Mouse (Mus musculus): Measurements from ENCODE around the gene Dbn1.

The Dbn1 gene

DNA sequence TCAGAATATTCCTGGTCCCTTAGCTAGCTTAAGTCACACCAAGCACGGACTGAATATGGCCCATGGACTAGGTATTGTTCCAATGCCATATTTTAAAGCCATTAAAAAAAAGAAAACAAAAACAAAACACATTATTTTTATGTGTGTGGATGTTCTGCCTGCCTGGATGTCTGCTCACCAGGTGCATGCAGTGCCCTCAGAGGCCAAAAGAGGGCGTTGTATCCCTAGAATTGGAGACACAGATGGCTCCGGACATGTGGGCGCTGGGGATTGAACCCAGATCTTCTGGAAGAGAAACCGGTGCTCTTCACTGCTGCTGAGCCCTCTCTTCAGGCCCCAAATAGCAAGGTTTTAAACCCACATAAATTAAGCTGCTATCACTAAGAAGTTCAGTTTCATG, 9.9 kb downstream of the Dbn1 start:
- no peak for DNase-seq (ENCODE audit: low spot score in 2 of 2)

DNA sequence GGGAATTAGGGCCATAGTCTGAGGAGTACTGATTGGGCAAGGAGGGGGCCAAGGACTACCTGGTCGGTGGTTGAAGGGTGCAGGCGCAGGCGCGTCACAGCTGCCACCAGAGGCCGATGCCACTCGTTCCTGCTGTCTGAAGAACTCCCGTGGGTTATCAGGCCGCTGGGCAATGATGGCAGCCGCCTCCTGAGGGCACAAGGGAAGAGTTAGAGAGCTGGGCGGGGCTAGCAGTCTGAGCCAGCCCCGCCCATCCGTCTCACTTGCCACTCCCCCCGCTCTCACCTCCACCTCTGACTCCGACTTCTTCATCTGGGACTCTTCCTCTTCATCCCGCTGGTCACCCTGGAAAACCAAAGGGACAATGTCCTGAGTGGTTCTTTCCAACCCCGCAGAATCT, 10.4 kb downstream of the Dbn1 start:
- DNase-seq (ENCODE audit: low spot score in 2 of 2), result no peak

DNA sequence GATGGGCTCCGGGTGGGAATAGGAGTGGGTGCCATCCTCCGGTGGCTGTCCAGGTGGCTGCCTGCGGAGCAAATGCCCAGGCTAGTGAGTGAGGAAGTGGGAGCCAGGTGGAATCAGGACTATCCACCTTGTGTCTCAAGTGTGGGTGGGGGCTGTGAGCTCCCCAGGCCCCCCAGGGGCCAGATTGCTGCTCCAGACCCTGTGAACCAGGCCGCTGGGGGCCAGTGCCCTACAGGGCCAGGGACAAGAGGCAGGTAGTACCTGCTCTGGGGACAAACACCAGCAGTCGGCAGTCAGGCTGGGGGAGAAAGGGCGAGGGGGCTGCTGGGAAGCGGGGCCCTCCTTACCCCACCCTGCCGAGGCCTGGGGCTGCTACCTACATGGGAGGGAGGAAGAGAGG, 11.7 kb downstream of the Dbn1 start:
- no peak for DNase-seq (ENCODE audit: low spot score in 2 of 2)

DNA sequence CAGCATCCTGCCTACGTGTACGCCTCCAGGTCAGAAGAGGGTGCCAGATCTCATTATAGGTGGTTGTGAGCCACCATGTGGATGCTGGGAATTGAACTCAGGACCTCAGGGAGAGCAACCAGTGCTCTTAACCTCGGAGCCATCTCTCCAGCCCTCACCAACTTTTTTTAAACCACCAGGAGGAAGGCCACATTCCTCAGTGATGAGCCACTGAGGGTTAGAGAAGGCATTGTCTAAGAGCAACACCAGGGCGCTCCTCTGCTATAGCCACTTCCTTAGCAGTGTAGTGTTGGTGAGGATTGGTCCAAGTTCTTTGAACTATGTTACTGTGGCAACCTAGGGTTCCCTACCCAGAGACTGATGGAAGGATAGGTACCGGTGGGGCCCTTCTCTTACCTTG, 12.2 kb downstream of the Dbn1 start:
- DNase-seq (ENCODE audit: low spot score in 2 of 2), result no peak

DNA sequence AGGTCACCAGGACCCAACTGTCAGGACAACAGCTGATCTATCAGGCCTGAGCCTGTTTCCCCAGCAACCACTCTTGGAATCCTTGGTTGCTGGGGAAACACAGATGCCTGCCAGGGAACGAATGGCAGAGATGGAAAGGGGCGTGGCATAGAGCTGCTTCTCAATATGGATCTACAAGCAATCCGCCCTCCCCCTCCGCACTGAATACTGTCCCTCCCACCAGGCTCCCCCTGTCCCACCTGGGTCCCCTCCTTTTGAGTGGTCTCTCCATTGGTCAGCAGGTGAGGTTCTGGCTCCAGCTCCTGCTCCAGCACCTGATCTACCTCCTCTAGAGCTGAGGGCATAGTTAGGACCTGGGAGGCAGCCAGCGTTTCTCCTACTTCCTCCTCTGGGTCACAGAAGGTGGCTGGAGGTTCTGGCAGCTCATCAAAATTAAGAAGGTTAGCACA, 13.3 kb downstream of the Dbn1 start:
- no peak for DNase-seq (ENCODE audit: low spot score in 2 of 2)

DNA sequence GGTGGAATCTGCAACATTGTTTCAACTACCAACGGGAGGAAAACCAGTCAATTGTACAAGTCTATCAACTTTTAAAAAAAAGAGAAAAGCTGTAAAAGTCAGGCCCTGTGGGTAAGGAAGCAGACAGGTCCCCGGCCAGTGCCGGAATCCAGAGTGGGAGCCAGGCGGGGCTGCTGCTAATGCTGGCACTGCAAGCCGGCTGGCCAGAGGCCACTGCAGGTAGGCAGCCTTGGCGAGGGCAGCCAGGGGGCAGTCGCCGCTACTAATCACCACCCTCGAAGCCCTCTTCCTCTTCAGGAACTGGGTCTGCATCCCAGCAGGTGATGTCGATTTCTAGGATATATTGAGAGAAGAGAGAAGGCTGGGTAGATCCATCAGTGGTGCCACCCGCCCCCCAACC, 13.9 kb downstream of the Dbn1 start:
- no peak for DNase-seq (ENCODE audit: low spot score in 2 of 2)

DNA sequence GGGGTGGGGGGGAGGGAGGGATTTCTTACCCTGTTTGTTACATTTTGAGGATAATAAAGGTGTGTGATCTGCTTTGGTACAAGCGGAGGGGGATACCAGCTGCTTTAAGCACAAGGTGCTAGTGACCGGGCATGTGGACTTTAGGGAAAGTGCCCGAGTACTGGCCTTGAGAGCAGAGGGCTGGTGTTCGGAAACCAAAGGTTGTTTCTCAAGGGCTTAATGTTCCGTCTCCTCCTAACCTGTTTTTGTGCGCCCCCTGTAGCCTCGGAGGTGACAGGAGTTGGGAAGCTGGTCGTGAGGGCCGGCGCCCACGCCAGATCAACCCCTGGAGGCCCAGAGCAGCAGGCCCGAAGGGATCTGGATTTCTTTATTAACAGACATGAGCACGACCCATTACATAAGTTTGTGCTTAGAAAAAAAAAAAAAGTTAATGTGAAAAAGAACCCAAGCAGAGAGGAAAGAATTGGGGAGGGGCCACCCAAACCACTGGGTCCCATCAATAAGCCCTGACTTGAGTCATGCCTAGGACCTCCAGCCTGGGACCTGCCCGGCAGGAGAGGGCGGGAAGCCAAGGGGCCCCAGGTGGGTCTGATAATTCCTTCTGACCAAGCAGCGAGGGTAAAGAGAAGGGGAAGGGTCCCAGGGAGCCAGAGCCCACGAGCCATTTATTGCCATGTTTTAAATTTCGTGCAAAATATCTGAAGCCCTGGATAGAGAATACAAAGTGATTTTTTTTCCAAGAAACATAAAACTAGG, 14.7 kb downstream of the Dbn1 start:
- DNase-seq (ENCODE audit: low spot score in 2 of 2), result no peak

DNA sequence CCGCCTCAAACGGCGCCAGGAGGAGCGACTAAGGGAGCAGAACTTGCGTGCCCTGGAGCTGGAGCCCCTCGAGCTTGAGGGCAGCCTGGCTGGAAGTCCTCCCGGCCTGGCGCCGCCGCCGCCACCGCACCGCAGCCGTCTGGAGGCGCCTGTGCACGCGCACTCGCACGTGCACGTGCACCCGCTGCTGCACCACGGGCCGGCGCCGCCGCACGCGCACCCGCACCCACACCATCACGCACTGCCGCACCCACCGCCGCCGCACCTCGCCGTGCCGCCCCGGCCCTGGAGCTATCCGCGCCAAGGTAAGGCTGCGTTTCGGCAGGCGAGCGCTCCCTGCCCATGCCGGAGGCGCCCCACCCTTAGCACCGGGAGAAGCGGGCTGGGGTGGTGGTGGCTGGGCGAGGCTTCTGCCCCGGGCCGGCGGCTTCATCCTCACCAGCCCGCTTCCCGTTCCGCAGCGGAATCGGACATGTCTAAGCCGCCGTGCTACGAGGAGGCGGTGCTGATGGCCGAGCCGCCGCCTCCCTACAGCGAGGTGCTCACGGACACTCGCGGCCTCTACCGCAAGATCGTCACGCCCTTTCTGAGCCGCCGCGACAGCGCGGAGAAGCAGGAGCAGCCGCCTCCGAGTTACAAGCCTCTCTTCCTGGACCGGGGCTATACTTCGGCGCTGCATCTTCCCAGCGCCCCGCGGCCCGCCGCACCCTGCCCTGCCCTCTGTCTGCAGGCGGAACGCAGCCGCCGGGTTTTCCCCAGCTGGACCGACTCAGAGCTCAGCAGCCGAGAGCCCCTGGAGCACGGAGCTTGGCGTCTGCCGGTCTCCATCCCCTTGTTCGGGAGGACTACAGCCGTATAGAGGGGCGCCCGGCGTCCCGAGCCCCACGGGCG, 15.5 kb downstream of the Dbn1 start:
- peak in 1 of 2 experiments; percentile 51 for DNase-seq (ENCODE audit: low spot score in 2 of 2)

DNA sequence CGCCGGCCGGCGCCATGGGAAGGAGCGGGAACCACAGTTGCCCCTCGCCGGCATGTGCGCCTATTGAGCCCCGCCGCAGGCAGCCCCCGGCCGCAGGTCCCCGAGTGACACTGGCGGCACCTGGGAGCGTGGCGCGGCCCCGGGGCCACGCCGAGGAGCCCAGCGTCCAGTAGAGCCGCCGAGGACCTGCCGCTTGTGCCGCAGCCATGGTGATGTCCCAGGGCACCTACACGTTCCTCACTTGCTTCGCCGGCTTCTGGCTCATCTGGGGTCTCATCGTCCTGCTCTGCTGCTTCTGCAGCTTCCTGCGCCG, 16.1 kb downstream of the Dbn1 start:
- no peak for DNase-seq (ENCODE audit: low spot score in 2 of 2)

DNA sequence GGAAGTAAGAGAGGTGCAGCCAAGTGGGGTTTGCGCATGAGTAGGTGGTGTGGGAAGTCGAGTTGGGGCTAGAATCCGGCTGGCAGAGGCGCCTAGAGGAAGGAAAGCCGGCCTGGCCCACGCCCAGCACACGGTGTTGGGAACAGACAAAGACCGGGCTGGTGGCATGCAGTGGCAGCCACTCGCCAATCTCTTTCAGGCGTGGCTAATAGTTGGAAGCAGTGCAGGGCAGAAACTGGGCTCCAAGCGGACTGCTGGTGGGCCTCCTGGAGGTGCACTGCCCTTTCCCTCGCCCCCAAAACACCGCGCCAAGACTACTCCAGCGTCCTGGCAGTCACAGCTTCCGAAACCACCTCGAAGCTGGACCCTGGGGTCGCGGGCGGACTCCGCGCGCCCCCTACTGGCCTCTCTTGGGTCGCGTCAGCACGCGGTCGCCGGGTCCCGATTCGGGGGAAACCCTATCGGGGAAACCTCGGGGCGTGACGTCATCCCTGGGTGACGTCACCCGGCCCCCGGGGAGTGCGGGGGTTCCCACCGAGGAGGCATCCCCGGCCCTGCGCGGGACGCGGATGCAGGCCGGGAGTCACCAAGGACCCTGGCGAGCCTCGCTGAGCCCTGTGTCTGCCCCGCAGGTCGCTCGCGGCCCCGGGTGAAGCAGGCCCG, 16.6 kb downstream of the Dbn1 start:
- DNase-seq (ENCODE audit: low spot score in 2 of 2), result peak; percentile 79 to 89

DNA sequence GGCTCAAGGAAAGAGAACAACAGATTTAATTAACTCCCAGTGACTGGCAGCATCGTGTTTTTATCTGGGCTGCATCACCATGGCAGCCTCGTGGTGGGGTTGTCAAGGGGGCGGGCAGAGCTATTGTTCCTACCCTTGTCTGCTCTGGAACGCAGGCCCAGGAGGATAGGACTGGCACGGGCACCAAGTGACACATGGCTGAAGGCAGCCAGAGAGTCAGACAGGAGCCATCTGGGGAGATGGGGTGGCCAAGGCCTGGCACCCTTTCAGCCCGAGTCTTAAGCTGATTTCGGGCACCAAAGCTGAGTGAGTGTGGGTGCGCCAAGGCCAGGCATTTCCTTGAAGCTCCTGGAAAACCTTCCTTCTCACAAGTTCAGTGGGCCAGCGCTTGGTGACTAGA, 17.5 kb downstream of the Dbn1 start:
- no peak for DNase-seq (ENCODE audit: low spot score in 2 of 2)

DNA sequence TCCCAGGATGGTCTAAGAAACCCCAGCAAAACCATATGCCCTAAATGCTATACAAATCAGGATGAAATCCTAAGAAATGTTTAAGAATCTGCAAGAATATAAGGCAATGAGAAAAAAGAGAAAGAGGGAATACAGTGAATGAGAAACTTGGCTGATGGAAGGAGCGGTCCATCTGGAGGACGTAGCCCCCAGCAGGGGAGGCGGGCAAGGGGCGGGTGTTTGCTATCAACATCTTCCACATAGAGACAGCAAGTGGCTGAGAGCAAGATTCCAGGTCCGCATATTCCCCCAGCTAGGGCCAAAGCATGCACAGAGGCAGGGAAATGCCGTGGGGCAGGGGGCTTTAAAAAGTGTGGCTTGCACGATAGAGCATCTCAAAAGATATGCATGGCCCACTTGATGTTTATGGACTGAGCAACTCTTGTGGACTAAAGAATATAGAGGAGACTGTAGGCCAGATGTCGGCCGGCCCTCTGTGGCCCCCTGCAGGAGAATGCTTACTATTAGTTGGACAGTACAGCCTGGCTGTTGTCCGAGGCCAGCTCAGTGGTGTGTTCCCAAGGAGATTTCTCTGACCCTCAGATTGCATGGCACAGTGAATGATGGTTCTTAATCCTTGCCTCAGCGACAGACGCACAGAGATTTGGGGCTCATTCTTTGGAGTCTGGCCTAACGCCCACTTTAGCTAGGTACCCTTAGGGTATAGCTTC, 18.9 kb downstream of the Dbn1 start:
- no peak for DNase-seq (ENCODE audit: low spot score in 2 of 2)

DNA sequence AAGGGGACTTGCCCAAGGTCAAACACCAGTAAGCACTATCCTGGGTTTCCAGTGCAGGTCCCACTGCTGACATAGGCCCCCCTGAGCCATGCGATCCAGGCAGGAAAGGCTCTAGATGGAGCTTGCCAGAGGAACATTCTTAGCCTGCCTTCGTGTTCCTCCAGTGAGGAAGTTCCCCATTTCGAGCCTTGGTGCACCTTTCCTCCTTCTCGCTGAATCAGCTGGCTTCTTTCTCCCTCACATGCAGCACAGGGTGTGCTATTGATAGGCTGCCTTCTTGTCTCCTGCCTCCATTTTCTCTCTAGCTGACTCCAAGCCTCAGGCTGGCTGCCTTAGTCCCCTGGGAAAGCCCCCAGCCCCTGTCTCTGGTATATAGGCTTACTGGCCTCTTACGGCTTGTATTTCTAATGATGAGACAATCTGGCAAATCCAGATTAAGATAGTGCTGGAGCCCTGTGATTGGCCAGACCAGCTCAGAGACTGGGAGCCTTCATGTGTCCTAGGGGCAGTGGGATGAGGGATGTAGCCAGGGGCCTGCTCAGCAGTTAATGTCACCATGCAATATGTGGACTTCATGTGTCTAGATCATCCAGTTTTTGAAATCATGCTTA, 22.0 kb downstream of the Dbn1 start:
- DNase-seq (ENCODE audit: low spot score in 2 of 2), result no peak

DNA sequence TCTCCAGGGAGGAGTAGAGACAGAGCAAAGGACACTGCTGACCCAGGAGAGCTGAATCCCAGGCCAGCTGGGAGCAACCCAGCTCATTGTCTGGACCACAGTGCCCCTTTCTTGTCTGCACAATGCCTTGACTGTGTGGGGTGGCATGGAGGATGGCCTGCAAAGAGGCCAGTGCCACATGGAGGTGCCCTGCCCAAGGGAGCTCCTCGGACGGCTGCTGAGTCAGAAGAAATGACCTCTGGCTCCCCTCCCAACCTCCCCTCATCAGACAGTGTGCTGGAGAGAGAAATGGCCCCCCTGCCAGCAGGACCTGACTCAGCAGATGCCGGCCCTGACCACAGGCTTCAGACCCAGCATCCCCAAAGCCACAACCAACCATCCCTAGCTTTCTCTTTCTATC, 22.7 kb downstream of the Dbn1 start:
- DNase-seq (ENCODE audit: low spot score in 2 of 2), result no peak

DNA sequence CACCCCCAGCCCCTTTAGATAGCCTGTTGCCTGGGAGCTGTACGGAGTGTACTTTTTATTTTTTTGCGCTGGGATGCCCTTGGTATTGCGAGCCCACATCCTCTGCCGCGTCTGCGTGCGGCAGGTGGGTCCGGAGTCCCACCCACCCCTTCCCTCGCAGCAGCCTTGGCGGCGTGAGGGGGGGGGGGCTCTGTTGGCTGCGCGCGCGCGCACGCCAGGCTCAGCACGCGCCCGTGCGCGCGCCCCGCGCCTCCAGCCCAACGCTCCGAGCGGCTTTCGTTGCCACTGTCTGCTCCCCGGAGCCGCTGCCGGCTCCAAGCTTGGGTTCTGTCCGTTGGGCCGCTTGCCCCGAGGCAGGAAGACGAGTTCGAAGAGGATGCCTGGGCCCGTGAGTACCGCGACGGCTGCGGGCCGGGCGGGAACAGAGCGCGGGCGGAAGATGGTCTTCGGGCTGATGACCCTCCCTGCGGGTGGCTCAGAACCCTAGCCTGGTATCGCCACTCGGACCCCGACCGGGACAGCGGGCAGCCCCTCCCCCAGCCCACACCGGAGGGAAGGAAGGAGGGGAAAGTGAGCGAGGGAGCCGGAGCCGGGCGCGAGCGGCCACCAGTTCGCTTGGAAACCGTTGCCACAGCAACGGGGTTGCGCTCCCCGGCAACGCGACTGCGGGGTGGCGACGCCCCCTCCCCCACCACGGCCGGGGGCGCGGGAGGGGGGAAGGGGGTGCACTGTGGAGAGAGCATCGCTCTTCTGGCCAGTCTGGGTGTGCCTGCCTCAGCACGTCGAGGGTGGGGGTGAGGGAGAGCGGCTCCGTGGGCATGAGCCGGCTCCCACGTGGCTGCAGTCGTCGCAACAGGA, 23.7 kb downstream of the Dbn1 start, which contains the start of gene Prr7:
TSS of gene Prr7 (plus strand) at position 241 of the 858 bp plus-strand sequence.
- no peak for DNase-seq (ENCODE audit: low spot score in 2 of 2)

DNA sequence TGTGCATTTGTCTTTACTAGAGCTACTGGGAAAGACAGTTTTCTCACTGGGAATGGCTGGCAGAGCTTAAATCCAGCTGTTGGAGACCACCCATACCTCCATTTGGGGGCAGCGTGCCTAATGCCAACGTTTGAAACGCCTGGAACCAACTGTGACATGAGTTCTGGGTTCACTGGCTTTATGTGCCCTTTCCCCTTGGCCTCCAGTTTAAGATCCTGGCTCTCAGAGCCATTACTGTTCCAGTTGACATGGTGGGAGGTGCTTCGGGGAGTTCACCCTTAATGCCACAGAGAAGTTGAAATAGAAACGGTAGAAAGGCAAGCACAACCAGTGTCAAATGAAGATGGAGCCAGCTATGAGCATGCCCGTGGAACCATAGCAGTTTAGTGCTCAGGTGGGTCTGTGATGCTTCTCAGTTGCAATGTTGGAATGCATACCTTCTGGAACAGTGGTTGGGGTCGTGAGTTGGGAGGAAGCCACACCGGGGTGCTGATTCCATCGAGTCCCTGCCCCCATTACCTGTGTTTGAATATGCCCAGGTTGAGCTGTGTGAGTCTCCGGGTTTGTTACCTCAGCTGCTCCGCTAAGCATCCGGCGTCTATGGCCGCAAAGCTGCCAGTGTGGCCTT, 24.4 kb downstream of the Dbn1 start:
- DNase-seq (ENCODE audit: low spot score in 2 of 2), result no peak

DNA sequence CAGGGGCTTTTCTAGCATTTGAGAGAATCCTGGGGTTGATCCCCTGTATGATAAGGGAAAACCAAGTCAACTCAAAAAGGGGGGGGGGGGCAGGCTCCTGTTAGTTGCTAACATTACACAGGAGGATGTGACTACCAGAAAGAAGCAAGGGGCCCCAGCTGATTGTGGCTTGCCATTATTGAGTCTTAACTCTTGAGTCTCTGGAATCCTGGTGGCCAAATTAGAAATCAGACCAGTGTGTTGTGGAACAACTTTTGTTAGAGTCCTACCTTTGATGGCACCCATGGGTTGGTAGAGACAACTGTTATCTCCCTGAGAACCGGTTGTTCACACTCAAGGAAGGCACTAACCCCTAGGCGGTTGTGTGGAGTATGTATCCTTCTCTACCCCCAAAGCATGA, 24.9 kb downstream of the Dbn1 start:
- no peak for DNase-seq (ENCODE audit: low spot score in 2 of 2)

DNA sequence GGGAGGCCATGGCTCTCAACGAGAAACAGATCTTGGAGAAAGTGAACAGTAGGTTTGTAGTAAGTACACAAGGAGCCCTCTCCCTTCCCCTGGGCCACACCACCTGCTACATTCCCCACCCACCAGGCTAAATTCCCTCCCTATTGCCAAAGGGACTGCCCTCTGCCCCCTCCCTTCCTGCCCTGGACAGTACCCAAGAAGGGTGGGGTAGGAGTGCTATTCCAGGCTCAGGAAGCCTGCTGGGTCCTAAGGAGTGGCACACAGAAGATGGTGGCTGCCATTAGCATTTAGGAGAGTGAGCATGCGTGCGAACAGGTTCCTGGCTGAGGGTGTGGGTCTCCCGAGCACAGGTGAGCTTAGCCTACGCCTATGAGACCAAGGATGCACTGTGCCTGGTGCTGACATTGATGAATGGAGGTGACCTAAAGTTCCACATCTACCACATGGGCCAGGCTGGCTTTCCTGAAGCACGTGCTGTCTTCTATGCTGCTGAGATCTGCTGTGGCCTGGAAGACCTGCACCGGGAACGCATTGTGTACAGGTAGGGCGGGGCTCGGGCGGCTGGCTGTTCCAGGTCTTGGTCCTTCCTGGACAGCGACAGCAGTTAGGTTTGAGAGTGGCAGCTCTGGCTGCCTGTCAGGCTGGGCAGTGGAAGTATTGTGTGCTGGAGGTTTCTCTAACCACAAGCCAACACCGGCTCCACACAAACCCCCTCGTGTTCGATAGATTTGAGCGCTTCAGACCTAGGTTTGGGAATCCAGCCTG, 35.9 kb downstream of the Dbn1 start:
- no peak for DNase-seq (ENCODE audit: low spot score in 2 of 2)

DNA sequence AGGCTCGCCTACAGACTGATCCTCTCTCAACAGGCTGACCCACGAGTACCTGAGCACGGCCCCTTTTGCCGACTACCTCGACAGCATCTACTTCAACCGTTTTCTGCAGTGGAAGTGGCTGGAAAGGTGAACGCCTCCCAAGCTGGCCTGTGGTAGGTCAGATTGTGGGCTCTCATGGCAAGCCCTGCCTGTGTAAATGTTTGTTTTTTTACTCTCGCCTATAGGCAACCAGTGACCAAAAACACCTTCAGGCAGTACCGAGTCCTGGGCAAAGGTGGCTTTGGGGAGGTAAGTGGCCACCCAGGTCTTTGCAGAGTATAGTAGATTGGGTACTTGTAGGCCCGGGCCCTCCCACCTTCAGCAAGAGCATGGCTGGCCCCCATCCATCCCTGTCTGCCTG, 36.6 kb downstream of the Dbn1 start:
- DNase-seq (ENCODE audit: low spot score in 2 of 2), result no peak
